Mouse (Mus musculus) C2C12 (cell line): ENCODE measurements around the gene Bysl.

Source experiments
- CEBPB ChIP-seq: IDR thresholded peaks from one replicate; pipeline ENCODE4 v1.6.1; 2011; ENCODE audit warnings: low read depth, mild to moderate bottlenecking, control low read depth, moderate library complexity
- CTCF ChIP-seq: IDR thresholded peaks from one replicate; pipeline ENCODE4 v1.5.1; 2011; ENCODE audit not compliant: control insufficient read depth, insufficient read depth, insufficient read length
- MAX ChIP-seq: IDR thresholded peaks from one replicate; pipeline ENCODE4 v1.6.1; 2011; ENCODE audit warnings: mild to moderate bottlenecking, control low read depth
- MYOD1 ChIP-seq: IDR thresholded peaks from one replicate; pipeline ENCODE4 v1.6.1; 2011; ENCODE audit warnings: low read depth; ENCODE audit not compliant: control insufficient read depth, insufficient read length
- MYOG ChIP-seq: IDR thresholded peaks from one replicate; pipeline ENCODE4 v1.6.1; 2011; ENCODE audit not compliant: control insufficient read depth, insufficient read length; ENCODE audit errors: extremely low read depth
- USF1 ChIP-seq: IDR thresholded peaks from one replicate; pipeline ENCODE4 v1.6.1; 2011; ENCODE audit warnings: low read depth, mild to moderate bottlenecking, control low read depth, moderate library complexity

- TF ChIP-seq CTCF = no peak
- no peak for TF ChIP-seq USF1
- no peak for TF ChIP-seq MYOD1
- TF ChIP-seq CEBPB = no peak
- no peak for TF ChIP-seq MYOG
- TF ChIP-seq MAX = no peak
Measured at GRCm38 (mm10) chr17:47599511-47600297, 11.6 kb downstream of the Bysl start.
